Mouse (Mus musculus) left cerebral cortex, adult 9 months (tissue): ENCODE data around the gene Car11.

ENCODE experiments used
- DNase-seq, 2 experiments: peaks; one replicate each; pipeline ENCODE4 v3.0.0; 2022; ENCODE audit warnings: low spot score in 2 of 2

Gene Car11

GRCm38 (mm10) chr7:45722348-45722713, 22.7 kb downstream of the Car11 start:
- DNase-seq, result no peak

GRCm38 (mm10) chr7:45723301-45723700, 23.7 kb downstream of the Car11 start:
- no peak for DNase-seq

- DNase-seq, result no peak
These were observed 24.1 kb downstream of the Car11 start for GRCm38 (mm10) chr7:45723781-45724180.

DNA sequence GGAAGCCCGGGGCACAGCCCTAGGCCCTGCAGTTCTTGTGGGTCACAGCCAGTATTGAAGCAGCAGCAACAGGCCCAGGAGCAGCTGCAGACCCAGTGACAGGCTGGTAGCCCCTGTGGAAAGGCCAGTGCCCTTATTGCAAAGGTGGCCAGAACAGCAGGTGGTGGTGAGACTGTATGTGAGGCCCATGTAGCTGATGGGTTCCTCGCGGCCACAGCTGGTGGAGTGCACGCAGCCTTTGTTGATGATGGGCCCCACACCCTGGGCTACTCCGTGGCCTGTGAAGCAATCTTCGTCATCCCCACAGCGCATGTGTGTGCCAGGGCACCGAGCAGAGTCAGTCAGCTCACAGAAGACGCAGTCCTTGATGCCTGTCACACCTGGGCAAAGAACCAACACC, 25.5 kb downstream of the Car11 start:
- no peak for DNase-seq

DNA sequence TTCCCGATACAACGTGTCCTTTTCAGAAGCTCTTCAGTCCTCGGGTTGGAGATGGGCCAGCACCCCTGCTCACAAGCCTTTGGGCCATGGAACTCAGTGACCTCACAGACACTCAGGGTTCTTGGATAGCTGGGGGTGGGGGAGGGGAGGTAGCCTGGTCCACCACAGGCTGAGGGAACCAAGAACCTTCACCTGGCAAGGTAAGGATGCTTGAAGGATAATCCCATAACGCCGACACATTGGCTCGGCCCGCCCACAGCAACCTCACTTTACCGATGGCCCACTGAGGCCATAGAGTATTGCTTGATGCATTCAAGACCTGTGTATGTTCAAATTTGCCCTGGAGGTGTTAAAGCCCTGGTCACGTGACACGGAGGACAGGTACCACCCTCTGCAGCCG, 26.1 kb downstream of the Car11 start, which contains the start of gene Spaca4:
Gene Spaca4 (minus strand): TSS at position 101 of the 400 bp plus-strand sequence.
- no peak for DNase-seq

GRCm38 (mm10) chr7:45726419-45726818, 26.8 kb downstream of the Car11 start:
- no peak for DNase-seq

DNA sequence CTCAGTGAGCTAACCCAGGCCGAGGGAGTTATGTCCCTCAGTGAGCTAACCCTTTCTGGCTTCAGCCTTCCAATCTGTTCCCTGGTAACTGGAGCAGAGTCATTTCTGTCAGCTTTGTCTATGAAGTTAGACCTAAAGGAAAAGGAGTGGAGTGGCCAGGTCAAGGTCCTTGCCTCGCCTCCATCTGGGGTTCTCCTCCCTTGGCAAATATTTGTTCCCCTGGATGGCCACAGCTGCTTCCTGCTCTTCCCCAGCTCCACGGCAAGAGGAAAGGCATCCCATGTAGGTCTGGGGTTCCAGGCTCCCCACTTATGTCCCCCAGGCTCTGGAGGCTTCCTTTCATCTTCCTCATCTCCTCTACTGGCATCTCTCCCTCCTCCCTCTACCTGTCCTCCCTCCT, 28.0 kb downstream of the Car11 start:
- DNase-seq, result no peak

GRCm38 (mm10) chr7:45730727-45731431, 31.2 kb downstream of the Car11 start:
- DNase-seq, result no peak

DNA sequence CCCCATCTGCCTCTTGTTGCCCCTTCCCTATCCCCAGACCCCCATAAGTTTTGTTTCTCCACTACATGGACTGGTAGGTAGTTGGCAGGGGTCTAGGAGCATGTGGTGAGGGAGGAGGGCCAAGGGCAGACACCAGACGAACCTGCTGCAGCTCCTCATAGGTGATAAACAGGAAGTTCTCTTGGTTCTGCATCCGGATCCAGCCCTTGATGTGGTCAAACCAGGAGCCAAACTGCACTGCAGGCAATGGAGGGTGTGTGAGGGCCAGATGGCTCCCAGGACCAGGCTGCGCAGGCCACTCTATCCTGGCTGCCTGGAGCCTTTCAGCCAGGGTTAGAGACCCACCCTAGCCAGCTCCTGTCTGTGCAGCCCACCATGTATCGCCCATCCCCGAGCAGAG, 33.8 kb downstream of the Car11 start:
- no peak for DNase-seq

DNA sequence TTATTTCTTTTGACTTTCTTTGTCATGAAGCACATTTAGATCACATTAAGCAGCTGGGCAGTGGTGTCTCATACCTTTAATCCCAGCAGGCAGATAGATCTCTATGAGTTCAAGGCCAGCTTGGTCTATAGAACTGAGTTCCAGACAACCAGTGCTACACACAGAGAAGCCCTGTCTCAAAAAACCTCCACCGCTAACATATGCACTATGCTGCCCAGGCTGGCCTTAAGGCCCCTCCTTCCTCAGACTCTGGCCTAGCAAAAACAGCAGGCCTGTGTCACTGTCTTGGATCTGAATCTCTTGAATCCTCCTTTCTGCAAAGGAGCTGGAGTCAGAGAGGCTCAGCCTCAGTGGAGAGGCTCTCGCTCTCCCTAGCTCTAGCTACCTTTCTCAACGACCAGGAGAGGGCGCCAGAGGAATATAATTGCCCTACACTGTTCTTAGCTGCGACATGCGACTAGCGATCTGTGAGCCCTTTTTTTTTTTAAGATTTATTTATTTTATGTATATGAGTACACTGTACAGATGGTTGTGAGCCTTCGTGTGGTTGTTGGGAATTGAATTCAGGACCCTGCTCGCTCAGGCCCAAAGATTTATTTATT, 39.6 kb downstream of the Car11 start:
- peak in 1 of 2 experiments; percentile 84 for DNase-seq

DNA sequence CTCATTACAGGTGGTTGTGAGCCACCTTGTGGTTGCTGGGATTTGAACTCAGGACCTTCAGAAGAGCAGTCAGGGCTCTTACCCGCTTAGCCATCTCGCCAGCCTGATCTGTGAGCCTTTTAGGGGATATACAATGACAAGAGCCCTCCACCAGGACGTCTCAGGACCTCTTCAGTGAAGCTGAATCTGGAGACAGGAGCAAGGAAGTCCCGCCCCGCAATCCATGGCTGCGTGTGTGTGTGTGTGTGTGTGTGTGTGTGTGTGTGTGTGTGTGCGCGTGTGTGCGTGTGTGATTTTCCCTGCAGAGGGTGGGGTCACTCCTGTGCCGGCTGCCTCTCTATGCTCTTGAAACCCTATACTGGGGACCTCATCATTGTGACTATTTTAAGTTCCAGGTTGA, 40.2 kb downstream of the Car11 start:
- DNase-seq, result no peak

DNA sequence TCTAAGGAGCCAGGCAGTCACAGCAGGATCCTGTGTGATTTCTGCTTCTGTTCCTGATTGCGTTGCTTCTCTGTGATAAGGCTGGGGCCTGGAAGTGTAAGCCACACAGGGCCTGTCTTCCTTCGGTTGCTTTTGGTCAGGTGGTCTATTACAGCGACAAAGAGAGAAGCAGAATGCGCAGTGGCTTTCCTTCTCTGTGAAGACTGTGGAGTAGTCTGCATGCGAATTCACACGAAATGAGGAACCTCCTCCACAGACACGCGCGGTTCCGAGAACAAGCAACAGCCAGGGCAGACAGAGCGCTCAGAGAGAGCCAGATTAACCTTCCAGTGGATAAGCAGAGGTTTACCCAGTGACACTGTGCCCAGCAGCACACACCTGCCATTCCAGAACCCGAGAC, 41.7 kb downstream of the Car11 start:
- no peak for DNase-seq

- DNase-seq, result peak in 1 of 2 experiments; percentile 42
These were observed 42.1 kb downstream of the Car11 start for GRCm38 (mm10) chr7:45741777-45742176.

- DNase-seq, result peak; percentile 78 to 89
These were observed 42.7 kb downstream of the Car11 start for GRCm38 (mm10) chr7:45742338-45742737.

DNA sequence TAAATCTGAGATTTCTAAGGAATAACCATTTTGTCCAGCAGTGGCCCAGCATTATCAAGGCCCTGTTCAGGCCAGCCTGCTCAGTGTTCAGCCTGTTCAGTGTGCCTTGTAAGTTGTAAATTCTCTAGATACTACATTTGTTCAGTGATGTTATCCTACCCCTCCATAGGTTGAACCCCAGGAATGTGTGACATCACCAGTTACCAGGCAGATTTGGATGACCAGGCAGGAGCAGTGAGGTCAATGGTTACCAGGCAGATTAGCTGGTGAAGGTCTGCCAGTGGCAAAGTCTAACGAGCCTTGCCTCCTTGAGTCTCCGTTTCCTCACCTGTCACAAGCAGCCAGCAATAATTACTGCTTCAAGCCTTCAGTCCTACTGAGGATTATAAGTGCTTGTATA, 44.7 kb downstream of the Car11 start:
- peak; percentile 55 to 85 for DNase-seq

GRCm38 (mm10) chr7:45746518-45746917, 46.9 kb downstream of the Car11 start:
- DNase-seq, result no peak

GRCm38 (mm10) chr7:45747450-45747849, 47.8 kb downstream of the Car11 start:
- DNase-seq, result no peak

GRCm38 (mm10) chr7:45748110-45748509, 48.5 kb downstream of the Car11 start:
- no peak for DNase-seq

- DNase-seq, result no peak
These were observed 49.8 kb downstream of the Car11 start for GRCm38 (mm10) chr7:45749401-45749800.

DNA sequence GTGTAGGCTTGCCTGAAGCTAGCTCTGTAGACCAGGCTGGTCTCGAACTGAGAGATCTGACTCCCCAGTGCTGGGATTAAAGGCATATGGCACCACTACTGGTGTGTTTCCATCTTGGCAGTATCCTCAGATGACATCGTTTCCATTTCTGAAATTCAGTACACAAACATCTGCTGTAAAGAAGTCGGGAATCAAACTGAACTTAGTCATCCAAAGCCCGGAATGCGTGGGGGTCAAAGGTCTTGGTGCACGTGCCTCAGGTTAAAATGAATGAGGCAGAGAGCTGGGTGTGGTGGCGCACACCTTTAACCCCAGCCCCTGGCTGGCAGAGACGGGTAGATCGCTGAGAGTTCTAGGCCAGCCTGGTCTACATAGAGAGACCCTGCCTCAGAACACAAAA, 50.5 kb downstream of the Car11 start:
- no peak for DNase-seq
